Mouse (Mus musculus) kidney, embryonic 15.5 days (tissue): ENCODE results near the gene Fbxl8. TPM values are rescaled to one million over a fixed set of nuclear protein-coding genes. Genes with fewer than 3 reads are reported as not detected.
"Not testable (repeated sequence)": the region's sequence is repeated elsewhere in the genome, so short reads cannot be mapped to it uniquely, and the experiment has no call there.

Experiments used
- ATAC-seq: fragments of 200-750 bp; cut with Nextera tagmentation; replicated peaks from 2 replicates; pipeline ENCODE4 v1.8.0; 2017; ENCODE audit warnings: moderate TSS enrichment; ENCODE audit not compliant: low FRiP score
- H3K27ac ChIP-seq: fragments of 300-500 bp; sonication (generic); 2 replicates; pipeline ENCODE4 v1.5.1; 2015; ENCODE audit warnings: mild to moderate bottlenecking, inconsistent platforms
- H3K27me3 ChIP-seq: fragments of 300-500 bp; sonication (generic); 2 replicates; pipeline ENCODE4 v1.6.1; 2015; ENCODE audit warnings: inconsistent platforms
- H3K36me3 ChIP-seq: fragments of 300-500 bp; sonication (generic); 2 replicates; pipeline ENCODE4 v1.6.1; 2015; ENCODE audit warnings: inconsistent platforms
- H3K4me1 ChIP-seq: fragments of 300-500 bp; sonication (generic); 2 replicates; pipeline ENCODE4 v1.6.1; 2015; ENCODE audit warnings: inconsistent platforms
- H3K4me2 ChIP-seq: fragments of 300-500 bp; sonication (generic); 2 replicates; pipeline ENCODE4 v1.6.1; 2015; ENCODE audit warnings: moderate library complexity, mild to moderate bottlenecking, inconsistent platforms
- H3K4me3 ChIP-seq: fragments of 300-500 bp; sonication (generic); replicated peaks from 2 replicates; pipeline ENCODE4 v1.5.1; 2015; ENCODE audit warnings: mild to moderate bottlenecking, inconsistent platforms
- H3K9ac ChIP-seq: fragments of 300-500 bp; sonication (generic); 2 replicates; pipeline ENCODE4 v1.6.1; 2015; ENCODE audit warnings: mild to moderate bottlenecking, inconsistent platforms
- H3K9me3 ChIP-seq: fragments of 300-500 bp; sonication (generic); replicated peaks from 2 replicates; pipeline ENCODE4 v1.6.1; 2016; ENCODE audit warnings: inconsistent platforms
- WGBS: fragments of 180-500 bp; shearing (Covaris S2); methylation state at CpG from one replicate; pipeline ENCODE4 v1.1.7; 2015; ENCODE audit warnings: mixed read lengths; 5-methylcytosine and 5-hydroxymethylcytosine counted together
- polyA plus RNA-seq: library from polyadenylated mRNA; unstranded; fragments of >200 nt; fragmentation: Nextera tagmentation; extraction: Ambion mirVana; gene quantifications from 2 replicates; pipeline ENCODE4 v1.2.1, GENCODE M21; 2015

The Fbxl8 gene
- polyA plus RNA-seq, 1 experiment from 2014 or later, result 2.7 TPM

GRCm38 (mm10) chr8:105289805-105290460 is 25.5 kb downstream of the Fbxl8 start, which contains the start of gene 4931428F04Rik:
Gene 4931428F04Rik, minus strand, starts transcription at chr8:105289864.
- H3K9ac ChIP-seq, result peak within 1 kb of the TSS; percentile 47
- peaks cover 32% of the 10 kb centered on the region for H3K4me1 ChIP-seq
- no peaks in the 10 kb centered on the region for H3K36me3 ChIP-seq
- H3K4me2 ChIP-seq, result peak within 1 kb of the TSS; percentile 87
- peaks cover 11% of the 10 kb centered on the region for H3K27me3 ChIP-seq
- peak within 1 kb of the TSS; percentile 85 for H3K27ac ChIP-seq
- H3K4me3 ChIP-seq, result peak within 1 kb of the TSS; percentile 59
- 2% methylated on average over 43 of the region's 43 CpGs for WGBS
- ATAC-seq, result peak; percentile 15
- H3K9me3 ChIP-seq, result no peaks in the 10 kb centered on the region

- WGBS, result 8% methylated on average over 31 of the region's 31 CpGs
- ATAC-seq, result no peak
- Histone ChIP-seq H3K4me3 (peak overlapping the region; percentile 59), H3K9me3 (no peaks in the 10 kb centered on the region), H3K27me3 (peaks cover 11% of the 10 kb centered on the region), H3K36me3 (no peaks in the 10 kb centered on the region), H3K4me2 (peak overlapping the region; percentile 87), H3K9ac (no peak overlapping the region), H3K27ac (no peak overlapping the region), H3K4me1 (peaks cover 32% of the 10 kb centered on the region)
These were observed 26.3 kb downstream of the Fbxl8 start for GRCm38 (mm10) chr8:105290554-105291314.

GRCm38 (mm10) chr8:105291364-105291763 is 26.9 kb downstream of the Fbxl8 start:
- not testable (repeated sequence) for H3K27ac ChIP-seq, H3K36me3 ChIP-seq, ATAC-seq, H3K4me3 ChIP-seq, H3K9ac ChIP-seq, H3K4me2 ChIP-seq, H3K9me3 ChIP-seq
- Histone ChIP-seq H3K27me3 (peaks cover 11% of the 10 kb centered on the region), H3K4me1 (peaks cover 35% of the 10 kb centered on the region)
- 82% methylated on average over 8 of the region's 8 CpGs for WGBS

- Histone ChIP-seq H3K4me1 (peaks cover 39% of the 10 kb centered on the region), H3K27me3 (peaks cover 11% of the 10 kb centered on the region)
- not testable (repeated sequence) for H3K9ac ChIP-seq, H3K4me2 ChIP-seq, H3K27ac ChIP-seq, ATAC-seq, H3K4me3 ChIP-seq, H3K9me3 ChIP-seq, H3K36me3 ChIP-seq
- 68% methylated on average over 3 of the region's 3 CpGs for WGBS
These were observed 27.4 kb downstream of the Fbxl8 start for GRCm38 (mm10) chr8:105291802-105292201.

- no peaks in the 10 kb centered on the region for H3K36me3 ChIP-seq
- H3K9ac ChIP-seq, result no peak overlapping the region
- H3K27me3 ChIP-seq, result peaks cover 11% of the 10 kb centered on the region
- WGBS, result 78% methylated on average over 7 of the region's 7 CpGs
- no peaks in the 10 kb centered on the region for H3K9me3 ChIP-seq
- H3K4me1 ChIP-seq, result peaks cover 43% of the 10 kb centered on the region
- no peak overlapping the region for H3K4me2 ChIP-seq
- H3K4me3 ChIP-seq, result no peak overlapping the region
- no peak overlapping the region for H3K27ac ChIP-seq
- no peak for ATAC-seq
These were observed 28.0 kb downstream of the Fbxl8 start for GRCm38 (mm10) chr8:105292471-105292870.

- peaks cover 11% of the 10 kb centered on the region for H3K27me3 ChIP-seq
- no peaks in the 10 kb centered on the region for H3K9me3 ChIP-seq
- H3K36me3 ChIP-seq, result no peaks in the 10 kb centered on the region
- H3K4me3 ChIP-seq, result no peak overlapping the region
- no peak overlapping the region for H3K27ac ChIP-seq
- no peak overlapping the region for H3K4me2 ChIP-seq
- no peak for ATAC-seq
- WGBS, result 69% methylated on average over 19 of the region's 19 CpGs
- H3K4me1 ChIP-seq, result peaks cover 42% of the 10 kb centered on the region
- H3K9ac ChIP-seq, result no peak overlapping the region
These were observed 29.0 kb downstream of the Fbxl8 start for GRCm38 (mm10) chr8:105293405-105293804.

GRCm38 (mm10) chr8:105294776-105295175 is 30.3 kb downstream of the Fbxl8 start:
- Histone ChIP-seq H3K36me3 (peaks cover 13% of the 10 kb centered on the region), H3K9me3 (no peaks in the 10 kb centered on the region), H3K4me2 (peak overlapping the region; percentile 47), H3K9ac (no peak overlapping the region), H3K4me3 (peak overlapping the region; percentile 34), H3K27me3 (peaks cover 11% of the 10 kb centered on the region), H3K27ac (no peak overlapping the region), H3K4me1 (peaks cover 38% of the 10 kb centered on the region)
- ATAC-seq, result no peak
- 70% methylated on average over 9 of the region's 9 CpGs for WGBS

- Histone ChIP-seq H3K9ac (no peak overlapping the region), H3K27ac (peak overlapping the region; percentile 38)
These were observed 30.8 kb downstream of the Fbxl8 start for GRCm38 (mm10) chr8:105295256-105295655.

GRCm38 (mm10) chr8:105295895-105296573 is 31.6 kb downstream of the Fbxl8 start, which contains the start of gene Exoc3l:
Gene Exoc3l, minus strand, starts transcription at chr8:105296101.
- WGBS, result 58% methylated on average over 11 of the region's 11 CpGs
- H3K9me3 ChIP-seq, result no peaks in the 10 kb centered on the region

More at GRCm38 (mm10) chr8:105295256-105295655, 30.8 kb downstream of the Fbxl8 start:
- peaks cover 6% of the 10 kb centered on the region for H3K27me3 ChIP-seq
- H3K36me3 ChIP-seq, result peaks cover 18% of the 10 kb centered on the region
- no peak for ATAC-seq
- peaks cover 33% of the 10 kb centered on the region for H3K4me1 ChIP-seq
- no peaks in the 10 kb centered on the region for H3K9me3 ChIP-seq
- H3K4me3 ChIP-seq, result peak overlapping the region; percentile 34
- H3K4me2 ChIP-seq, result peak overlapping the region; percentile 47
- WGBS, result 68% methylated on average over 11 of the region's 11 CpGs

GRCm38 (mm10) chr8:105297511-105298192 is 33.2 kb downstream of the Fbxl8 start, which contains the start of gene E2f4:
Gene E2f4, plus strand, starts transcription at chr8:105297663.
- H3K9ac ChIP-seq, result peak within 1 kb of the TSS; percentile 97
- H3K4me2 ChIP-seq, result peak within 1 kb of the TSS; percentile 92
- peak; percentile 86 for ATAC-seq
- H3K27me3 ChIP-seq, result no peaks in the 10 kb centered on the region
- peak within 1 kb of the TSS; percentile 80 for H3K27ac ChIP-seq
- H3K9me3 ChIP-seq, result no peaks in the 10 kb centered on the region
- H3K36me3 ChIP-seq, result peaks cover 42% of the 10 kb centered on the region
- H3K4me1 ChIP-seq, result peaks cover 26% of the 10 kb centered on the region
- H3K4me3 ChIP-seq, result peak within 1 kb of the TSS; percentile 100
- under 1% methylated on average over 58 of the region's 58 CpGs for WGBS

More at GRCm38 (mm10) chr8:105295895-105296573, 31.6 kb downstream of the Fbxl8 start, which contains the start of gene Exoc3l:
- Histone ChIP-seq H3K9ac (peak within 1 kb of the TSS; percentile 97; the same call in 1 of the 2 replicates), H3K36me3 (peaks cover 25% of the 10 kb centered on the region), H3K27ac (peak within 1 kb of the TSS; percentile 80), H3K4me2 (peak within 1 kb of the TSS; percentile 92), H3K27me3 (no peaks in the 10 kb centered on the region), H3K4me3 (peak within 1 kb of the TSS; percentile 100), H3K4me1 (peaks cover 26% of the 10 kb centered on the region)
- ATAC-seq, result no peak
